In the genomic region with DNA sequence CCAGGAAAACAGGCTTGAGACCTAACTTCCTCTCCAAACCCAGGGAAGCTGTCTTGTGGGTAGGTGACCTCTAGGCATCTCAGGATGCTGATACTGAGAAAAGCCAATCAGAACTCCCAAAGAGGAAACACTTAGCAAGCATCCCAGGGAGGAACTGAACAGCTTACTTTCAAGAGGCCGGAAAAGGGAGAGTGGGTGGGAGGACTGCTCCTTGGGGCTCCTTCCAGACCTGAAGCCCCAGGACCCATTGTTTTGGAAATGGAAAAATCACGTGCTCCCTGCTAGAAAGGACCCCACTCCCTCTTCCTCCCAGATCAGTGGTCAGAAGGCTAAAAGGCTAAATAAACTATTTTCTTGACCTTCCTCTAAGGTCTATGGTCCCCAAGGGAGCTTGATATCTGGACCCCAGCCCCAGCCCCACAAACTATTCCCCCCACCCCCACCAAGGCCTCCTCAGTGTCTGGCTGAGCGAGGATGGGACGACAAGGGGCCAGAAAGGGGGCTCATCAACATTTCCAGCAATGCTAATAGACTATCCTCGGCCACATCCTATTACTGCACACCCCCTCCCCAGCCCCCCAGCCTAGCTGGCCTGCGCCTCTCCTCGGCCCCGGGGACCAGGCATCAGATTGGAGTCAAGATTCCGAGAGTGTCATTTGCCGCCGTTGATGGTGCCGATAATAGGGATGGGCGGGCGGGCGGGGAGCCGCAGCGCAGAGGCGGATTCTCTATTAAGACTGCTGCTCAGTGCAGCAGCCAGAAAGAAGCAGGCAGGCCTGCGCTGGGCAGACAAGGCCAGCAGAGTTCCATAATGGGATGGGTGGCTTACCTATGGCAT, we compare ENCODE assay signal across 13 mouse cellular contexts. TPM values are rescaled to one million over a fixed set of nuclear protein-coding genes. Genes with fewer than 3 reads are reported as not detected.
A peak's percentile ranks its signal among the peaks of the same experiment; 100 is the strongest.
DNase-seq lines count a peak whose midpoint lies in the region; ATAC-seq and TF ChIP-seq lines count a peak whose summit lies in the region.
"Had no signal": no experiment of that assay in that cellular context is flagged by ENCODE, and none has a peak within 500 bp of the region (broad histone marks: within the 10 kb centered on the region; RNA-seq: fewer than 3 reads in every experiment).

No protein-coding gene starts in this region.

- 2% methylated on average over 19 of the region's 19 CpGs for WGBS in kidney, embryonic 15.5 days
- WGBS in embryonic facial prominence, embryonic 13.5 days = 4% methylated on average over 19 of the region's 19 CpGs
- 4% methylated on average over 19 of the region's 19 CpGs for WGBS in hindbrain, embryonic 14.5 days
- WGBS in midbrain, postnatal 0 days = 14% methylated on average over 19 of the region's 19 CpGs

- peak overlapping the region; percentile 31 for H3K4me2 ChIP-seq in kidney, embryonic 15.5 days
- H3K4me2 ChIP-seq in embryonic facial prominence, embryonic 13.5 days = peak overlapping the region; percentile 23; the same call in 1 of the 2 replicates
- H3K4me2 ChIP-seq in hindbrain, embryonic 14.5 days (replicated peaks) = peak overlapping the region; percentile 42
- H3K4me2 ChIP-seq in midbrain, postnatal 0 days (ENCODE audit: low read depth, low read length, poor library complexity, severe bottlenecking) = peak overlapping the region; percentile 39

- DNase-seq in kidney, adult 8-10 months = no peak
- no peak for DNase-seq in hindbrain, embryonic 14.5 days (ENCODE audit: low spot score)
- DNase-seq in midbrain, postnatal 0 days (ENCODE audit: low spot score) = no peak
- DNase-seq in B cell, adult 2 months = no peak
- DNase-seq: kidney, adult 9 months; right cerebral cortex, adult 18-20 months had no signal

- no peak for ATAC-seq in kidney, embryonic 15.5 days (replicated peaks; ENCODE audit: low FRiP score)
- no peak for ATAC-seq in embryonic facial prominence, embryonic 13.5 days (ENCODE audit: insufficient number of reproducible peaks, insufficient read depth, low FRiP score, low TSS enrichment, low read depth)
- ATAC-seq in hindbrain, embryonic 14.5 days (ENCODE audit: low FRiP score) = peak; percentile 38; the same call in 1 of the 2 replicates
- peak; percentile 41; the same call in 1 of the 2 replicates for ATAC-seq in midbrain, postnatal 0 days (ENCODE audit: low FRiP score)
- ATAC-seq in CD4-positive, CD25-positive, alpha-beta regulatory T cell, adult 4 months = no peak
- no peak for ATAC-seq in frontal cortex, adult (ENCODE audit: low TSS enrichment)

- H3K27ac ChIP-seq in kidney, embryonic 15.5 days = no peak overlapping the region
- H3K27ac ChIP-seq in embryonic facial prominence, embryonic 13.5 days = no peak overlapping the region
- H3K27ac ChIP-seq in hindbrain, embryonic 14.5 days = no peak overlapping the region
- no peak overlapping the region for H3K27ac ChIP-seq in midbrain, postnatal 0 days (ENCODE audit: low read depth, low read length)

- H3K9ac ChIP-seq in kidney, embryonic 15.5 days = no peak overlapping the region
- H3K9ac ChIP-seq in embryonic facial prominence, embryonic 13.5 days = no peak overlapping the region
- H3K9ac ChIP-seq in hindbrain, embryonic 14.5 days = peak overlapping the region; percentile 21
- peak overlapping the region; percentile 55 for H3K9ac ChIP-seq in midbrain, postnatal 0 days (replicated peaks; ENCODE audit: low read length, poor library complexity, severe bottlenecking)

- H3K4me3 ChIP-seq in kidney, embryonic 15.5 days (replicated peaks) = no peak overlapping the region
- H3K4me3 ChIP-seq in embryonic facial prominence, embryonic 13.5 days = no peak overlapping the region
- peak overlapping the region; percentile 11; the same call in 1 of the 2 replicates for H3K4me3 ChIP-seq in hindbrain, embryonic 14.5 days (replicated peaks; ENCODE audit: low read length)
- peak overlapping the region; percentile 16; the same call in 1 of the 2 replicates for H3K4me3 ChIP-seq in midbrain, postnatal 0 days (ENCODE audit: low read depth, low read length)

- H3K36me3 ChIP-seq in kidney, embryonic 15.5 days = no peaks in the 10 kb centered on the region
- H3K36me3 ChIP-seq in embryonic facial prominence, embryonic 13.5 days = no peaks in the 10 kb centered on the region
- H3K36me3 ChIP-seq in hindbrain, embryonic 14.5 days (replicated peaks; ENCODE audit: control insufficient read depth, insufficient read depth) = no peaks in the 10 kb centered on the region
- H3K36me3 ChIP-seq in midbrain, postnatal 0 days (ENCODE audit: insufficient read depth, low read length) = no peaks in the 10 kb centered on the region

- H3K27me3 ChIP-seq in kidney, embryonic 15.5 days = peaks cover 93% of the 10 kb centered on the region
- H3K27me3 ChIP-seq in embryonic facial prominence, embryonic 13.5 days = peaks cover 99% of the 10 kb centered on the region
- H3K27me3 ChIP-seq in hindbrain, embryonic 14.5 days (ENCODE audit: control insufficient read depth, insufficient read depth, low read length) = peaks cover 86% of the 10 kb centered on the region
- peaks cover 35% of the 10 kb centered on the region for H3K27me3 ChIP-seq in midbrain, postnatal 0 days (ENCODE audit: insufficient read depth, low read length)

- TF ChIP-seq CTCF in midbrain, postnatal 0 days (IDR thresholded peaks at IDR 0.05) = no peak

- H3K9me3 ChIP-seq in kidney, embryonic 15.5 days (replicated peaks) = no peaks in the 10 kb centered on the region
- H3K9me3 ChIP-seq in embryonic facial prominence, embryonic 13.5 days = no peaks in the 10 kb centered on the region
- H3K9me3 ChIP-seq in hindbrain, embryonic 14.5 days (ENCODE audit: control insufficient read depth, low read length) = no peaks in the 10 kb centered on the region
- no peaks in the 10 kb centered on the region for H3K9me3 ChIP-seq in midbrain, postnatal 0 days (ENCODE audit: low read length)

- H3K4me1 ChIP-seq in kidney, embryonic 15.5 days = peaks cover 9% of the 10 kb centered on the region
- peaks cover 3% of the 10 kb centered on the region; the same call in 1 of the 2 replicates for H3K4me1 ChIP-seq in embryonic facial prominence, embryonic 13.5 days
- H3K4me1 ChIP-seq in hindbrain, embryonic 14.5 days (replicated peaks; ENCODE audit: control insufficient read depth, insufficient read depth, low read length) = 0 out of 2 replicates have a peak, but pooled peaks cover 4% of the 10 kb centered on the region
- H3K4me1 ChIP-seq in midbrain, postnatal 0 days (ENCODE audit: insufficient read depth, low read length) = no peaks in the 10 kb centered on the region

RNA-seq across cellular contexts. Expression of a gene that starts 15.1 kb away (rescaled TPM):
- polyA plus RNA-seq in kidney, embryonic 15.5 days (2015; fragmentation: Nextera tagmentation; extraction: Ambion mirVana) = not detected in 2 replicates
- 2.4 and 3.9 TPM in 2 replicates for polyA plus RNA-seq in embryonic facial prominence, embryonic 13.5 days (2015; fragmentation: Nextera tagmentation; extraction: Ambion mirVana)
- polyA plus RNA-seq in hindbrain, embryonic 14.5 days (2014; fragmentation: Nextera tagmentation; extraction: Ambion mirVana) = 2.7 and 3.3 TPM in 2 replicates
- total RNA-seq in midbrain, postnatal 0 days (2014; rRNA removed) = 9.6 and 10.3 TPM in 2 replicates
- polyA plus RNA-seq in midbrain, postnatal 0 days (2015; fragmentation: Nextera tagmentation; extraction: Ambion mirVana) = 7.7 and 8.7 TPM in 2 replicates
- polyA plus RNA-seq in CD4-positive, CD25-positive, alpha-beta regulatory T cell, adult 4 months (2017; shearing (Covaris generic)) = not detected
- polyA plus RNA-seq: heart, embryonic 14.5 days; liver, embryonic 16.5 days; stomach, embryonic 16.5 days had no signal

Comparison
In these comparisons a context has a peak if more than half of its experiments do, and no peak if none do; other contexts are left out.
1. ATAC-seq: peak in hindbrain, embryonic 14.5 days (single experiment) and midbrain, postnatal 0 days (single experiment); none in kidney, embryonic 15.5 days (single experiment), embryonic facial prominence, embryonic 13.5 days (single experiment), CD4-positive, CD25-positive, alpha-beta regulatory T cell, adult 4 months (single experiment) and frontal cortex, adult (single experiment).
2. H3K4me3 ChIP-seq: peak in hindbrain, embryonic 14.5 days (single experiment) and midbrain, postnatal 0 days (single experiment); none in kidney, embryonic 15.5 days (single experiment) and embryonic facial prominence, embryonic 13.5 days (single experiment).
3. H3K9ac ChIP-seq: peak in hindbrain, embryonic 14.5 days (single experiment) and midbrain, postnatal 0 days (single experiment); none in kidney, embryonic 15.5 days (single experiment) and embryonic facial prominence, embryonic 13.5 days (single experiment).
4. Peak in every context shown above with its lines, with median percentiles within 50 percentile points of each other: H3K4me2 ChIP-seq.